Mouse (Mus musculus): ENCODE data around the gene 2010111I01Rik. TPM values are rescaled to one million over a fixed set of nuclear protein-coding genes. Genes with fewer than 3 reads are reported as not detected.

Gene 2010111I01Rik
- total RNA-seq, 1 experiment = 58.3 TPM

DNA sequence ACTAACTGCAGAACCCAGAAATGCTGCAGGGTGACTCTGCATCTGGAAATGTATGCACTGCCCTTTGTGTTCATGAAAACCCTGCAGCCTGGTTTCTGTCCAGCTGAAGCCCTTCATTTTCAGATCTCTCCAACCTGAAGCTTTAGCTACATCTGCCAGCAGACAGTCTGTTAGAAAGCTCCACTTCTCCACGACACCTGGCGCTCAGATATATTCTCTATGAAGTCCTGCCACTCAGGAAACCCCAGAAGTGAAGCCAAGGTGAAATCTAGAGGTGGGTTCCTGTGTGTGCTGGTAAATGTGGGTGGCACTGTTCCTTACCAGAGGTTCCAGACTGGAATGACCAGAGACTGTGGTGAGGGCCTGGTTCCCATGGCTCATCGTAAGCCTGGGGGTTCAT, 297.0 kb downstream of the 2010111I01Rik start:
- H3K9me3 ChIP-seq (ENCODE audit: control insufficient read depth, insufficient read depth, low read depth, low read length) = no peaks in the 10 kb centered on the region
- H3K9ac ChIP-seq (ENCODE audit: insufficient read depth, low read depth, low read length, poor library complexity, severe bottlenecking) = no peak overlapping the region
- DNase-seq (ENCODE audit: low read depth, low spot score) = no peak
- H3K4me3 ChIP-seq (ENCODE audit: insufficient read depth in 1 of 2, low read depth in 1 of 2, low read length in 2 of 2, poor library complexity in 1 of 2, severe bottlenecking in 1 of 2) = no peak overlapping the region
- TF ChIP-seq CHD2 (IDR thresholded peaks at IDR 0.05; ENCODE audit: low read depth, low read length) (no peak), ZC3H11A (IDR thresholded peaks at IDR 0.05; ENCODE audit: borderline replicate concordance, low read depth, low read length) (no peak), MAFK (IDR thresholded peaks at IDR 0.05; ENCODE audit: insufficient read depth, low read depth, low read length) (no peak), HCFC1 (IDR thresholded peaks at IDR 0.05; ENCODE audit: borderline replicate concordance, insufficient read depth, low read length) (no peak), ZNF384 (IDR thresholded peaks at IDR 0.05; ENCODE audit: low read depth, low read length) (no peak)
- in situ Hi-C loops (cut with MboI; ENCODE audit: low sequenced_read_pairs in 2 of 2, unreplicated experiment in 2 of 2) = no loop called here
- H3K27ac ChIP-seq (ENCODE audit: insufficient read depth, low read depth, low read length, poor library complexity, severe bottlenecking) = no peak overlapping the region
- peaks cover 2% of the 10 kb centered on the region; the same call in 1 of the 2 replicates for H3K36me3 ChIP-seq (ENCODE audit: control insufficient read depth, insufficient read depth, low read length, poor library complexity, severe bottlenecking)
- H3K4me1 ChIP-seq (ENCODE audit: control insufficient read depth in 2 of 2, insufficient read depth in 2 of 2, low read length in 2 of 2, poor library complexity in 1 of 2) = no peaks in the 10 kb centered on the region; a peak in 1 of 4 replicates

- Histone ChIP-seq H3K4me1 (ENCODE audit: control insufficient read depth in 2 of 2, insufficient read depth in 2 of 2, low read length in 2 of 2, poor library complexity in 1 of 2) (no peaks in the 10 kb centered on the region; a peak in 1 of 4 replicates), H3K9ac (ENCODE audit: insufficient read depth, low read depth, low read length, poor library complexity, severe bottlenecking) (no peak overlapping the region), H3K27ac (ENCODE audit: insufficient read depth, low read depth, low read length, poor library complexity, severe bottlenecking) (no peak overlapping the region), H3K36me3 (ENCODE audit: control insufficient read depth, insufficient read depth, low read length, poor library complexity, severe bottlenecking) (peaks cover 2% of the 10 kb centered on the region; the same call in 1 of the 2 replicates), H3K9me3 (ENCODE audit: control insufficient read depth, insufficient read depth, low read depth, low read length) (no peaks in the 10 kb centered on the region), H3K4me3 (ENCODE audit: insufficient read depth in 1 of 2, low read depth in 1 of 2, low read length in 2 of 2, poor library complexity in 1 of 2, severe bottlenecking in 1 of 2) (no peak overlapping the region)
- no peak for DNase-seq (ENCODE audit: low read depth, low spot score)
- in situ Hi-C loops (cut with MboI; ENCODE audit: low sequenced_read_pairs in 2 of 2, unreplicated experiment in 2 of 2) = no loop called here
- TF ChIP-seq ZNF384 (IDR thresholded peaks at IDR 0.05; ENCODE audit: low read depth, low read length) (no peak), CHD2 (IDR thresholded peaks at IDR 0.05; ENCODE audit: low read depth, low read length) (no peak), ZC3H11A (IDR thresholded peaks at IDR 0.05; ENCODE audit: borderline replicate concordance, low read depth, low read length) (no peak), HCFC1 (IDR thresholded peaks at IDR 0.05; ENCODE audit: borderline replicate concordance, insufficient read depth, low read length) (no peak), MAFK (IDR thresholded peaks at IDR 0.05; ENCODE audit: insufficient read depth, low read depth, low read length) (no peak)
These were observed 297.7 kb downstream of the 2010111I01Rik start for GRCm38 (mm10) chr13:63262168-63262957.

DNA sequence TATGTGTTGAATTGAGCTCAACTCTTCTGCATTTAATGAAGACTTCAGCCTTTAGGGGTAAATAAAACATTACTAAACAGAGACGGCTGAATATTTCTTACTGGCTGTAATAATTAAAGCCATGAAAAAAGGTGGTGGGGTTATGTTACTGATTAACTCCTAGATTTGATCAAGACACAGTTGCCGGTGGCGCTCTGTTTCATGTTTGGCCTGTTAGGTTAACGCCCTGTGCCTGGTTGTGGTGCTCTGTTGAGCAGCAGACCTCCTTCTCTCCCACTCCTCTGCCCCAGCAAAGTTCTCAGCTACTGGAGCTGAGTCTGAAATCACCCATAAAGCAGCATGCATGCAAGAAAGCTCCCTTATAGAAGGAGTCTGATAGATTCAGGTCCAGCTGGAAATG, 303.7 kb downstream of the 2010111I01Rik start:
- Histone ChIP-seq H3K9ac (ENCODE audit: insufficient read depth, low read depth, low read length, poor library complexity, severe bottlenecking) (no peak overlapping the region), H3K4me1 (ENCODE audit: control insufficient read depth in 2 of 2, insufficient read depth in 2 of 2, low read length in 2 of 2, poor library complexity in 1 of 2) (peaks cover 4 to 7% of the 10 kb centered on the region in 2 experiments; a peak in 3 of 4 replicates), H3K27ac (ENCODE audit: insufficient read depth, low read depth, low read length, poor library complexity, severe bottlenecking) (no peak overlapping the region), H3K9me3 (ENCODE audit: control insufficient read depth, insufficient read depth, low read depth, low read length) (no peaks in the 10 kb centered on the region), H3K36me3 (ENCODE audit: control insufficient read depth, insufficient read depth, low read length, poor library complexity, severe bottlenecking) (no peaks in the 10 kb centered on the region), H3K4me3 (ENCODE audit: insufficient read depth in 1 of 2, low read depth in 1 of 2, low read length in 2 of 2, poor library complexity in 1 of 2, severe bottlenecking in 1 of 2) (no peak overlapping the region)
- TF ChIP-seq ZC3H11A (IDR thresholded peaks at IDR 0.05; ENCODE audit: borderline replicate concordance, low read depth, low read length) (no peak), HCFC1 (IDR thresholded peaks at IDR 0.05; ENCODE audit: borderline replicate concordance, insufficient read depth, low read length) (no peak), MAFK (IDR thresholded peaks at IDR 0.05; ENCODE audit: insufficient read depth, low read depth, low read length) (no peak), ZNF384 (IDR thresholded peaks at IDR 0.05; ENCODE audit: low read depth, low read length) (no peak), CHD2 (IDR thresholded peaks at IDR 0.05; ENCODE audit: low read depth, low read length) (no peak)
- in situ Hi-C loops (cut with MboI; ENCODE audit: low sequenced_read_pairs in 2 of 2, unreplicated experiment in 2 of 2) = no loop called here
- no peak for DNase-seq (ENCODE audit: low read depth, low spot score)

GRCm38 (mm10) chr13:63268776-63269175, 304.1 kb downstream of the 2010111I01Rik start:
- no peak for DNase-seq (ENCODE audit: low read depth, low spot score)
- Histone ChIP-seq H3K27ac (ENCODE audit: insufficient read depth, low read depth, low read length, poor library complexity, severe bottlenecking) (no peak overlapping the region; the same call in 1 of the 2 replicates), H3K9me3 (ENCODE audit: control insufficient read depth, insufficient read depth, low read depth, low read length) (no peaks in the 10 kb centered on the region), H3K4me1 (ENCODE audit: control insufficient read depth in 2 of 2, insufficient read depth in 2 of 2, low read length in 2 of 2, poor library complexity in 1 of 2) (peaks cover 4 to 7% of the 10 kb centered on the region in 2 experiments; a peak in 3 of 4 replicates), H3K9ac (ENCODE audit: insufficient read depth, low read depth, low read length, poor library complexity, severe bottlenecking) (no peak overlapping the region), H3K4me3 (ENCODE audit: insufficient read depth in 1 of 2, low read depth in 1 of 2, low read length in 2 of 2, poor library complexity in 1 of 2, severe bottlenecking in 1 of 2) (no peak overlapping the region), H3K36me3 (ENCODE audit: control insufficient read depth, insufficient read depth, low read length, poor library complexity, severe bottlenecking) (no peaks in the 10 kb centered on the region)
- TF ChIP-seq ZC3H11A (IDR thresholded peaks at IDR 0.05; ENCODE audit: borderline replicate concordance, low read depth, low read length) (no peak), CHD2 (IDR thresholded peaks at IDR 0.05; ENCODE audit: low read depth, low read length) (no peak), MAFK (IDR thresholded peaks at IDR 0.05; ENCODE audit: insufficient read depth, low read depth, low read length) (no peak), HCFC1 (IDR thresholded peaks at IDR 0.05; ENCODE audit: borderline replicate concordance, insufficient read depth, low read length) (no peak), ZNF384 (IDR thresholded peaks at IDR 0.05; ENCODE audit: low read depth, low read length) (no peak)
- in situ Hi-C loops (cut with MboI; ENCODE audit: low sequenced_read_pairs in 2 of 2, unreplicated experiment in 2 of 2) = no loop called here
